Mouse (Mus musculus): Measurements from ENCODE around the gene Fzd5. TPM values are rescaled to one million over a fixed set of nuclear protein-coding genes. Genes with fewer than 3 reads are reported as not detected.

Gene Fzd5
- polyA plus RNA-seq, 1 experiment: 8.3 TPM

GRCm38 (mm10) chr1:64734771-64735750 lies 2.5 kb downstream of the Fzd5 start:
- no peak for TF ChIP-seq POLR2A (IDR thresholded peaks at IDR 0.05; ENCODE audit: low read depth, low read length)
- no peak for TF ChIP-seq CTCF (IDR thresholded peaks at IDR 0.05; ENCODE audit: borderline replicate concordance, insufficient read depth, low read length)
- Histone ChIP-seq H3K4me1 (ENCODE audit: control insufficient read depth, insufficient read depth, low read length) (0 out of 2 replicates have a peak, but pooled peaks cover 10% of the 10 kb centered on the region), H3K4me3 (ENCODE audit: insufficient read depth, low read length) (peak overlapping the region; percentile 85), H3K27ac (ENCODE audit: insufficient read depth, low read length) (no peak overlapping the region)

- H3K4me1 ChIP-seq (ENCODE audit: control insufficient read depth, insufficient read depth, low read length): peaks cover 10% of the 10 kb centered on the region; the same call in 1 of the 2 replicates
- no peak overlapping the region for H3K4me3 ChIP-seq (ENCODE audit: insufficient read depth, low read length)
- H3K27ac ChIP-seq (ENCODE audit: insufficient read depth, low read length): no peak overlapping the region
- TF ChIP-seq POLR2A (IDR thresholded peaks at IDR 0.05; ENCODE audit: low read depth, low read length): no peak
- no peak for TF ChIP-seq CTCF (IDR thresholded peaks at IDR 0.05; ENCODE audit: borderline replicate concordance, insufficient read depth, low read length)
Observed at GRCm38 (mm10) chr1:64733453-64734245, 3.9 kb downstream of the Fzd5 start.

- no peak overlapping the region for H3K4me3 ChIP-seq (ENCODE audit: insufficient read depth, low read length)
- H3K27ac ChIP-seq (ENCODE audit: insufficient read depth, low read length): no peak overlapping the region
- peaks cover 10% of the 10 kb centered on the region; the same call in 1 of the 2 replicates for H3K4me1 ChIP-seq (ENCODE audit: control insufficient read depth, insufficient read depth, low read length)
- TF ChIP-seq CTCF (IDR thresholded peaks at IDR 0.05; ENCODE audit: borderline replicate concordance, insufficient read depth, low read length): no peak
- TF ChIP-seq POLR2A (IDR thresholded peaks at IDR 0.05; ENCODE audit: low read depth, low read length): no peak
Observed at GRCm38 (mm10) chr1:64732637-64733200, 4.8 kb downstream of the Fzd5 start.

DNA sequence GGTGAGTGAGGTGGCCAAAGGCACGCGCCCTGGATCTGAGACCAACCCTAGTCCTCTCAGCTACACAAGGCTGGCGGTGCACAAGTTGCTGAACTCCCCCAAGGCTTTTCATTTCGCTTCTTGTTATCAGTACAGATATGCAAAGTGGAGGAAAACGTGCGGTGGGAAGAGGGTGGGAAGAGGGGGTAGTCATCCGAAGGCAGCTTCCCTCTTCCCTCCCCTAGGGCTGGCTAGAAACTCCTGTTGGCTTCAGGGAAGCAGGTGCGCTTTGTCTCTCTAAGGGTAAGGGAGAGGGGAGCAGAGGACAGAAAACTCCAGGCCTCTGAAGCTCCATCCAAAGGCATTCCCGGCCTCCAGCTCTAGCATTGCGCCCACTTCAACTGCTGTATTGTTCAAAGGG lies 5.4 kb downstream of the Fzd5 start:
- TF ChIP-seq POLR2A (IDR thresholded peaks at IDR 0.05; ENCODE audit: low read depth, low read length) (no peak), CTCF (IDR thresholded peaks at IDR 0.05; ENCODE audit: borderline replicate concordance, insufficient read depth, low read length) (no peak)
- Histone ChIP-seq H3K27ac (ENCODE audit: insufficient read depth, low read length) (no peak overlapping the region), H3K4me3 (ENCODE audit: insufficient read depth, low read length) (no peak overlapping the region), H3K4me1 (ENCODE audit: control insufficient read depth, insufficient read depth, low read length) (peaks cover 10% of the 10 kb centered on the region)

DNA sequence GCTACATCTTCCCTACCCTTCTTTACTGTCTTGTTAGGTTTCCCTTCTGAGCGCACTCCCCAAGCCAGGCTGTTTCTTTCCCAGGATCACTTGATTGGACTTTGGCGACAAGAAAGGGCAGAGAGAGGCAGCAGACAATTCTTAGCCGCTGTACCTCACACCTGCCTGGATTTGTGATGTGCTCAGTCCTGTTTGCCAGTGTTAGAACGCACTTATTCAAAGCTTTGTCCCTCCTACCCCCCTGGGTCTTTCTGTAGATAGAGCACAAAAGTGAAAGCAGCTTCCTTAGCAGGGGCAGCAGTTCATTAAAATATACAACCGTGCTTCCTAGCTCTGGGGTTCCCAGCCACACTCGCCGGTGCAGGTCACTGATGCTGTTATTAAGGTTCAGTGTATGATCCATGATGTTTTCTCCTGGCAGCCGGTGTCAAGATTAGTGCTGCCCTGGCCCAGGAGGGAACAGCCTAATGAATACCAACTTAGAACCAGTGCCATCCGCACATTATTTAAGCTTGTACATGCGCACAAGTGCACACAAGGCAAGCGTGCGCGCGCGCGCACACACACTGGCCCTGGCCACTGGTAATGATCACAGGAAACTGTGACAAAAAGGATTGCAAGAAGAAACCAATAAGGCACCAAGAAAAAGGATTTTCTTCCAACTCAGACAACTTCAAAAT lies 6.1 kb downstream of the Fzd5 start:
- peaks cover 10% of the 10 kb centered on the region for H3K4me1 ChIP-seq (ENCODE audit: control insufficient read depth, insufficient read depth, low read length)
- no peak overlapping the region for H3K27ac ChIP-seq (ENCODE audit: insufficient read depth, low read length)
- TF ChIP-seq CTCF (IDR thresholded peaks at IDR 0.05; ENCODE audit: borderline replicate concordance, insufficient read depth, low read length) (no peak), POLR2A (IDR thresholded peaks at IDR 0.05; ENCODE audit: low read depth, low read length) (no peak)
- H3K4me3 ChIP-seq (ENCODE audit: insufficient read depth, low read length): no peak overlapping the region

GRCm38 (mm10) chr1:64730046-64730445 lies 7.5 kb downstream of the Fzd5 start:
- Histone ChIP-seq H3K4me1 (ENCODE audit: control insufficient read depth, insufficient read depth, low read length) (peaks cover 3% of the 10 kb centered on the region), H3K27ac (ENCODE audit: insufficient read depth, low read length) (no peak overlapping the region), H3K4me3 (ENCODE audit: insufficient read depth, low read length) (no peak overlapping the region)
- TF ChIP-seq POLR2A (IDR thresholded peaks at IDR 0.05; ENCODE audit: low read depth, low read length) (no peak), CTCF (IDR thresholded peaks at IDR 0.05; ENCODE audit: borderline replicate concordance, insufficient read depth, low read length) (no peak)

DNA sequence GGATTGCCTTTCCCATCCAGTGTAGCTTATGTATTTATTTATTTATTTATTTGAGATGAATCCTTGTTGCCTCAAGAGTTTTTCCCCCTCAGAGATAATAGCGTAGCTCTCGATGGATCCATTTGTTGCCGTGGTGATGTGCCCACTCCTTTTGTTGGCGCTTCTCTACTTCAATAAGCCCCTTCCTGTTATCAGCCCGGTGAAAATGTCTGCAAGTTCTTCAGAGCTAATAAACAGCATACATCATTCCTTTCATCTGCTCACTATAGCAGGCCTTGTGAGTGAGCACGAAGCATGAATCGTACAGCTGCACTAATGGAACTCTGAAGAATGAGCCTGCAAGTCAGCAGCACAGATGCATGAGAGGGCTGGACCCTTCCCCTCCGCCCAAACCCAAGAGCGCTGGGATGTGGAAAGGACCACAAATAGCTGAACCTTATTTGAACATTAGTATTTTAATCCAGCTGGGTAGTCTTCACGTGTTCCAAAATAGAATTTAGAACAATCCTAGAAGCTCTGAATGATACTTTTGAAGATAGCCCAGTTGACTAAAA lies 16.4 kb downstream of the Fzd5 start:
- no peak for TF ChIP-seq CTCF (IDR thresholded peaks at IDR 0.05; ENCODE audit: borderline replicate concordance, insufficient read depth, low read length)
- no peak for TF ChIP-seq POLR2A (IDR thresholded peaks at IDR 0.05; ENCODE audit: low read depth, low read length)
- Histone ChIP-seq H3K27ac (ENCODE audit: insufficient read depth, low read length) (no peak overlapping the region), H3K4me1 (ENCODE audit: control insufficient read depth, insufficient read depth, low read length) (peaks cover 13% of the 10 kb centered on the region), H3K4me3 (ENCODE audit: insufficient read depth, low read length) (no peak overlapping the region)

DNA sequence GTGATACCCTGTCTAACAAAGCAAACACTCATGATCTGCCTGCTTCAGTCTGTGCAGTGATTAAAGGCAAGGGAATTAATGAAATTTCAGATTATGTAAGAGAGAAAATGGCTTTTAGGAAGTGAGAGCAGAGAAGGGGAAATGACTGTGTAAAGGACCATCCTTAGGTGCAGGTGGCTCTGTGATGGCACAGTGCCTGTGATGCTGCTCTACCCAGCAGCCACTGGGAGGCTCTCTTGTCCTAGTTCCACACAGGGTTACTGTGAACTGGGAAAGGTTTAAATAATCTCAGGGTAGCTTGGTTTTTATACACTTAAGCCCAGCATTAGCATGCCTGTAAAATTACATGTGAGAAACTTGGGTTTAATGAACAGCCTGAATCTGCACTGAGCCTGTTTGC lies 20.0 kb downstream of the Fzd5 start:
- peaks cover 20% of the 10 kb centered on the region for H3K4me1 ChIP-seq (ENCODE audit: control insufficient read depth, insufficient read depth, low read length)
- peak overlapping the region; percentile 51 for H3K27ac ChIP-seq (ENCODE audit: insufficient read depth, low read length)
- TF ChIP-seq CTCF (IDR thresholded peaks at IDR 0.05; ENCODE audit: borderline replicate concordance, insufficient read depth, low read length) (peak; percentile 59; the same call in 1 of the 2 replicates), POLR2A (IDR thresholded peaks at IDR 0.05; ENCODE audit: low read depth, low read length) (no peak)
- no peak overlapping the region for H3K4me3 ChIP-seq (ENCODE audit: insufficient read depth, low read length)
